Mouse (Mus musculus): Measurements from ENCODE around the gene Vps13d.

DNA sequence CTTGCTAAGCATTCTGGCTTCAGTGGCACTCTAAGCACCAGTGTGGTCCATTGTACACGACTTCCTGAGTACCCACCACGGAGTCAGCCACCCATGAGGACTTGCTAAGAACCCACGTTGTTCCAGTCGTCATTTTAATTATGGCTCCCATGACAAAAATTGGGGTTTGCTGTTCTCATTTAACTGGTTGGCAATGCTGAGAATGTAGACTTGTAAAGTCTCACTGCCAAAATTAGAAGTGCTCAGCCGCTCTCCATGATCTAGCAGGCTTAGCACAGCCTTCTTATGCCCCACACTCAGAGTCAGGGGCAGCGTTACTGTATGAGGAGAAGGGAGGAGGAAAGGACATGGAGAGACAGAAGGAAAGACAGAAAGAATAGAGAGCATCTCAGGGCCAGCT lies 216.8 kb downstream of the Vps13d start:
- TF ChIP-seq ELF1 (IDR thresholded peaks at IDR 0.05; ENCODE audit: low read depth, low read length) (no peak), KAT2A (IDR thresholded peaks at IDR 0.05; ENCODE audit: insufficient replicate concordance, low read length) (no peak), EP300 (IDR thresholded peaks at IDR 0.05; ENCODE audit: low read length) (no peak)

Measured in CH12.LX (cell line).